Mouse (Mus musculus) lung, adult 2 months (tissue): Measurements from ENCODE around the gene Rufy4. TPM values are rescaled to one million over a fixed set of nuclear protein-coding genes. Genes with fewer than 3 reads are reported as not detected.

Experiments used
- DNase-seq: peaks from one replicate; pipeline ENCODE4 v3.0.0; 2022
- H3K4me1 ChIP-seq: fragments of 200-500 bp; 2 replicates; pipeline ENCODE4 v1.6.1; 2011; ENCODE audit warnings: low read length; ENCODE audit not compliant: control insufficient read depth, insufficient read depth
- H3K4me3 ChIP-seq: fragments of 200-500 bp; replicated peaks from 2 replicates; pipeline ENCODE3; 2011; ENCODE audit warnings: low read depth, mild to moderate bottlenecking, control low read depth, low read length; ENCODE audit errors: extremely low read depth
- CTCF ChIP-seq: fragments of 200-500 bp; IDR thresholded peaks from 2 replicates; pipeline ENCODE4 v1.5.1; 2011; ENCODE audit warnings: mild to moderate bottlenecking, low read length, control low read depth; ENCODE audit not compliant: insufficient read depth
- POLR2A ChIP-seq: fragments of 200-500 bp; IDR thresholded peaks from 2 replicates; pipeline ENCODE4 v1.6.1; 2011; ENCODE audit warnings: low read depth, mild to moderate bottlenecking, control low read depth, low read length, borderline replicate concordance; ENCODE audit errors: extremely low read depth
- WGBS: fragments of 180-500 bp; shearing (Covaris S2); methylation state at CpG from one replicate; pipeline ENCODE4 v1.1.7; 2018; 5-methylcytosine and 5-hydroxymethylcytosine counted together
- polyA plus RNA-seq: library from polyadenylated mRNA; depleted of rRNA; stranded (reverse); fragments of >200 nt; gene quantifications from 2 replicates; pipeline ENCODE4 v1.2.3, GENCODE M21; 2012

The Rufy4 gene
- polyA plus RNA-seq, 1 experiment = 1.6 TPM

GRCm38 (mm10) chr1:74117876-74118275 is 7.5 kb upstream of the Rufy4 start:
- 90% methylated on average over 6 of the region's 6 CpGs for WGBS
- TF ChIP-seq POLR2A (no peak), CTCF (no peak)
- no peak overlapping the region for H3K4me3 ChIP-seq
- H3K4me1 ChIP-seq = 0 out of 2 replicates have a peak, but pooled peaks cover 2% of the 10 kb centered on the region
- no peak for DNase-seq

- Histone ChIP-seq H3K4me3 (no peak overlapping the region), H3K4me1 (0 out of 2 replicates have a peak, but pooled peaks cover 2% of the 10 kb centered on the region)
- TF ChIP-seq CTCF = no peak
- no peak for TF ChIP-seq POLR2A
- no peak for DNase-seq
- 75% methylated on average over 1 of the region's 1 CpGs for WGBS
Observed at GRCm38 (mm10) chr1:74119115-74119514, 6.2 kb upstream of the Rufy4 start.

- H3K4me3 ChIP-seq = no peak overlapping the region
- 59% methylated on average over 7 of the region's 7 CpGs for WGBS
Observed at GRCm38 (mm10) chr1:74121138-74121537, 4.2 kb upstream of the Rufy4 start.

GRCm38 (mm10) chr1:74121821-74122576 is 3.3 kb upstream of the Rufy4 start:
- 39% methylated on average over 9 of the region's 9 CpGs for WGBS
- Histone ChIP-seq H3K4me1 (peaks cover 2% of the 10 kb centered on the region; the same call in 1 of the 2 replicates), H3K4me3 (no peak overlapping the region)
- DNase-seq = peak; percentile 70
- no peak for TF ChIP-seq CTCF
- TF ChIP-seq POLR2A = no peak

More at GRCm38 (mm10) chr1:74121138-74121537, 4.2 kb upstream of the Rufy4 start:
- DNase-seq = no peak
- peaks cover 2% of the 10 kb centered on the region; the same call in 1 of the 2 replicates for H3K4me1 ChIP-seq
- no peak for TF ChIP-seq CTCF
- no peak for TF ChIP-seq POLR2A

- H3K4me3 ChIP-seq = no peak overlapping the region
- DNase-seq = no peak
- peaks cover 2% of the 10 kb centered on the region; the same call in 1 of the 2 replicates for H3K4me1 ChIP-seq
- TF ChIP-seq CTCF (no peak), POLR2A (no peak)
- 63% methylated on average over 8 of the region's 8 CpGs for WGBS
Observed at GRCm38 (mm10) chr1:74123215-74123614, 2.1 kb upstream of the Rufy4 start.

- TF ChIP-seq POLR2A (no peak), CTCF (no peak)
- WGBS = 3% methylated on average over 84 of the region's 84 CpGs
- peak within 1 kb of the TSS; percentile 66 for H3K4me3 ChIP-seq
- peaks cover 2% of the 10 kb centered on the region; the same call in 1 of the 2 replicates for H3K4me1 ChIP-seq
- DNase-seq = peak; percentile 47
Observed at GRCm38 (mm10) chr1:74124021-74124981, 1.0 kb upstream of the Rufy4 start, which contains the start of gene Tns1. Gene Tns1, minus strand, starts transcription at chr1:74124449.

GRCm38 (mm10) chr1:74130883-74131659 is 5.7 kb downstream of the Rufy4 start:
- no peak for TF ChIP-seq POLR2A
- TF ChIP-seq CTCF = no peak
- H3K4me1 ChIP-seq = no peaks in the 10 kb centered on the region
- 77% methylated on average over 8 of the region's 8 CpGs for WGBS
- no peak overlapping the region for H3K4me3 ChIP-seq
- DNase-seq = no peak

GRCm38 (mm10) chr1:74132011-74132410 is 6.7 kb downstream of the Rufy4 start:
- 70% methylated on average over 3 of the region's 3 CpGs for WGBS
- H3K4me3 ChIP-seq = no peak overlapping the region
- no peaks in the 10 kb centered on the region for H3K4me1 ChIP-seq
- no peak for TF ChIP-seq POLR2A
- no peak for TF ChIP-seq CTCF
- no peak for DNase-seq
